Mouse (Mus musculus) c-Kit-negative CD71-positive TER-119-positive erythroid progenitor cells, embryonic 14.5 days (primary cell): ENCODE data around the gene Elmo3.

Experiments used
- DNase-seq: peaks from one replicate; pipeline ENCODE4 v3.0.0-alpha.2; 2013; ENCODE audit warnings: low read depth, low spot score

Gene Elmo3

GRCm38 (mm10) chr8:105305211-105306145 lies at the start of gene Elmo3:
Elmo3 (plus strand) TSS chr8:105305601.
- no peak for DNase-seq

GRCm38 (mm10) chr8:105257318-105258114 lies 47.9 kb upstream of the Elmo3 start:
- no peak for DNase-seq

- DNase-seq, result no peak
Observed at GRCm38 (mm10) chr8:105258911-105259720, 46.3 kb upstream of the Elmo3 start.

- DNase-seq, result peak; percentile 59
Observed at GRCm38 (mm10) chr8:105259721-105260320, 45.6 kb upstream of the Elmo3 start.

- no peak for DNase-seq
Observed at GRCm38 (mm10) chr8:105260371-105261099, 44.9 kb upstream of the Elmo3 start.

GRCm38 (mm10) chr8:105261326-105261980 lies 43.9 kb upstream of the Elmo3 start:
- no peak for DNase-seq

- DNase-seq, result no peak
Observed at GRCm38 (mm10) chr8:105263244-105263912, 42.0 kb upstream of the Elmo3 start.

GRCm38 (mm10) chr8:105264024-105264982 lies 41.1 kb upstream of the Elmo3 start, which contains the start of the genes Tradd and Fbxl8:
Tradd (minus strand) TSS chr8:105264609.
Fbxl8 (plus strand) TSS chr8:105264648.
- peak; percentile 57 for DNase-seq

GRCm38 (mm10) chr8:105265128-105265527 lies 40.3 kb upstream of the Elmo3 start:
- DNase-seq, result no peak

- no peak for DNase-seq
Observed at GRCm38 (mm10) chr8:105266775-105267174, 38.6 kb upstream of the Elmo3 start.

- DNase-seq, result no peak
Observed at GRCm38 (mm10) chr8:105268342-105269074, 36.9 kb upstream of the Elmo3 start.

- DNase-seq, result no peak
Observed at GRCm38 (mm10) chr8:105269075-105269458, 36.3 kb upstream of the Elmo3 start.

- no peak for DNase-seq
Observed at GRCm38 (mm10) chr8:105269461-105269947, 35.9 kb upstream of the Elmo3 start, which contains the start of gene Hsf4. Hsf4 (plus strand) TSS chr8:105269801.

- DNase-seq, result no peak
Observed at GRCm38 (mm10) chr8:105270101-105270915, 35.1 kb upstream of the Elmo3 start.

GRCm38 (mm10) chr8:105270916-105271186 lies 34.5 kb upstream of the Elmo3 start:
- DNase-seq, result no peak

- DNase-seq, result no peak
Observed at GRCm38 (mm10) chr8:105275387-105275786, 30.0 kb upstream of the Elmo3 start.

GRCm38 (mm10) chr8:105275840-105276239 lies 29.6 kb upstream of the Elmo3 start, which contains the start of gene Nol3:
Nol3 (plus strand) TSS chr8:105276140.
- no peak for DNase-seq
